ENCODE assay signal across 8 mouse cellular contexts in the genomic region with DNA sequence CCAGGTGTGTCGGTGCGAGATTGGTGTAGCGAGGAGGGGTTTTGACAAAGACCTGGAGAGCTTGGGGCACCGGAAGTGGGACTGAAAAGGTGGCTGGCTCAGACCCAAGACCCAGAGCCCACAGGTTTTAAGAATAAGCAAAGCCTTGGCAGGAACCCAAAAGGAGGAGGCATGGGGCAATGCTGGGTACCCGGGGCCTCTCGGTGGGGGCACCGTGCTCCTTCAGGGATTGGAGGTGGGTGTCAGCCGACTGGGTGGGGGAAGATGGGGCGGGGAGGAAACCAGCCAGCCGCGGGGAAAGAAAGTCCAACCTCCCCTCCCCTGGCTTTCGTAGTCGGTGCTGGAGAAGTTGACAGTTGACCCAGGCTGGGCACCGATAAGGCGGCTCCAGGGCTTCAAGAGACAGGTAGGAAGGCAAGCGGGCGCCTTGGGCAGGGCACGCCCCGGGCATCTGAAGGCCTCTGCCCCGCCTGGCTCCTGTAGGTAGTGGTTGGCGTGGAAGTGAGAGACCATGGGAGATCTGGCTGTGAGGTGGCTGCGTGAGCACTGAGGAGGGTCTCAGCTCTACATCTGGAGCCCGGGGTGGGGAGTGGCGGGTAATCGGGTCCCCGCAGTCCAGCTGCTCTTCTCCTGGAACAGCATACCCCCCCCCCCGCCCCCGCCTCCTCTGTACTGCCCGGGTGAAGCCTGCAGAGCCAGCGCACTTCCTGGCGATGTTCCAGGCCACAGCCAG. TPM values are rescaled to one million over a fixed set of nuclear protein-coding genes. Genes with fewer than 3 reads are reported as not detected.
DNase-seq lines count a peak whose midpoint lies in the region; ATAC-seq and TF ChIP-seq lines count a peak whose summit lies in the region.

A gene (plus strand): TSS at position 324 of the 733 bp plus-strand sequence.

- H3K9ac ChIP-seq in heart, embryonic 12.5 days = peak within 1 kb of the TSS; percentile 47
- H3K9ac ChIP-seq in kidney, embryonic 16.5 days (replicated peaks; ENCODE audit: low read length) = peak within 1 kb of the TSS; percentile 65

- no peak within 1 kb of the TSS for H3K27ac ChIP-seq in layer of hippocampus, adult 2 months
- H3K27ac ChIP-seq in heart, embryonic 12.5 days (ENCODE audit: poor library complexity, severe bottlenecking) = no peak within 1 kb of the TSS
- peak within 1 kb of the TSS; percentile 63 for H3K27ac ChIP-seq in kidney, embryonic 16.5 days (ENCODE audit: low read length)

- H3K27me3 ChIP-seq in heart, embryonic 12.5 days (replicated peaks) = peaks cover 17% of the 10 kb centered on the region
- no peaks in the 10 kb centered on the region for H3K27me3 ChIP-seq in kidney, embryonic 16.5 days (ENCODE audit: insufficient read depth, low read length)

- H3K36me3 ChIP-seq in heart, embryonic 12.5 days = no peaks in the 10 kb centered on the region
- no peaks in the 10 kb centered on the region for H3K36me3 ChIP-seq in kidney, embryonic 16.5 days (ENCODE audit: insufficient read depth, low read length)

- no peaks in the 10 kb centered on the region for H3K9me3 ChIP-seq in heart, embryonic 12.5 days (replicated peaks)
- H3K9me3 ChIP-seq in kidney, embryonic 16.5 days (ENCODE audit: low read length) = no peaks in the 10 kb centered on the region

- WGBS in heart, embryonic 12.5 days = 10% methylated on average over 26 of the region's 31 CpGs
- WGBS in kidney, embryonic 16.5 days = 12% methylated on average over 31 of the region's 31 CpGs

- TF ChIP-seq CTCF in layer of hippocampus, adult 2 months (conservative IDR thresholded peaks at IDR 0.05) = no peak

- no peak for DNase-seq in layer of hippocampus, adult 2 months (ENCODE audit: low spot score in 2 of 2)
- no peak for DNase-seq in layer of hippocampus, adult 9-10 months (ENCODE audit: low spot score)
- peak; percentile 45 for DNase-seq in T-cell, adult 2 months (ENCODE audit: low spot score)
- peak; percentile 26 for DNase-seq in thymus, postnatal 4 days
- DNase-seq in spleen, postnatal 14 days (ENCODE audit: low spot score in 2 of 2) = no peak

- peak; percentile 26; the same call in 1 of the 2 replicates for ATAC-seq in heart, embryonic 12.5 days (ENCODE audit: insufficient number of reproducible peaks, low FRiP score)
- no peak for ATAC-seq in kidney, embryonic 16.5 days (ENCODE audit: low FRiP score, low TSS enrichment)
- ATAC-seq in megakaryocyte, adult 5-6 weeks (ENCODE audit: poor library complexity, severe bottlenecking) = 0 out of 2 replicates have a peak, but pooled peaks have one; percentile 18

- H3K4me1 ChIP-seq in heart, embryonic 12.5 days (replicated peaks) = peaks cover 24% of the 10 kb centered on the region
- peaks cover 41% of the 10 kb centered on the region for H3K4me1 ChIP-seq in kidney, embryonic 16.5 days (ENCODE audit: insufficient read depth, low read length)

- peak within 1 kb of the TSS; percentile 50 for H3K4me3 ChIP-seq in layer of hippocampus, adult 2 months
- peak within 1 kb of the TSS; percentile 43 for H3K4me3 ChIP-seq in heart, embryonic 12.5 days
- peak within 1 kb of the TSS; percentile 43 for H3K4me3 ChIP-seq in kidney, embryonic 16.5 days (ENCODE audit: low read length)

- peak within 1 kb of the TSS; percentile 80 for H3K4me2 ChIP-seq in heart, embryonic 12.5 days
- peak within 1 kb of the TSS; percentile 68 for H3K4me2 ChIP-seq in kidney, embryonic 16.5 days (replicated peaks; ENCODE audit: low read depth, low read length)

RNA-seq across cellular contexts. Expression of the gene that starts here (rescaled TPM):
- total RNA-seq in layer of hippocampus, adult 2 months (2021) = 1 to 10 TPM; 2.4 to 4.0 TPM
- 0.22 and 0.23 TPM in 2 replicates for polyA plus RNA-seq in heart, embryonic 12.5 days (2016; fragmentation: Nextera tagmentation; extraction: Ambion mirVana)
- polyA plus RNA-seq in kidney, embryonic 16.5 days (2015; fragmentation: Nextera tagmentation; extraction: Ambion mirVana) = 2.7 and 3.0 TPM in 2 replicates
- not detected in 2 replicates for total RNA-seq in megakaryocyte, adult 5-6 weeks (2015)
- not detected in 2 replicates for total RNA-seq in megakaryocyte, adult 5-6 weeks (2017)

Comparison
In these comparisons a context has a peak if more than half of its experiments do, and no peak if none do; other contexts are left out.
1. Peak in ATAC-seq, H3K4me3 ChIP-seq, H3K9ac ChIP-seq and H3K4me2 ChIP-seq in heart, embryonic 12.5 days; RNA of the gene not detected or under 1 TPM.
2. Peak in ATAC-seq in megakaryocyte, adult 5-6 weeks; RNA of the gene not detected or under 1 TPM.
3. DNase-seq: peak in T-cell, adult 2 months (single experiment) and thymus, postnatal 4 days (single experiment); none in layer of hippocampus, adult 2 months (0 of 2), layer of hippocampus, adult 9-10 months (single experiment) and spleen, postnatal 14 days (0 of 2).
4. Peak in every context shown above with its lines, with median percentiles within 50 percentile points of each other: H3K4me3 ChIP-seq.